Mouse (Mus musculus): ENCODE results near the gene Dgkz. TPM values are rescaled to one million over a fixed set of nuclear protein-coding genes. Genes with fewer than 3 reads are reported as not detected.

Dgkz gene
- polyA plus RNA-seq, 1 experiment from 2014 or later: 28.6 TPM

- Histone ChIP-seq H3K4me3 (ENCODE audit: low read depth, low read length) (peak overlapping the region; percentile 90), H3K27ac (replicated peaks; ENCODE audit: low read depth, low read length) (peak overlapping the region; percentile 76), H3K9ac (replicated peaks; ENCODE audit: low read length) (peak overlapping the region; percentile 84), H3K4me1 (ENCODE audit: control insufficient read depth, insufficient read depth, low read length) (peaks cover 7% of the 10 kb centered on the region), H3K9me3 (replicated peaks; ENCODE audit: control insufficient read depth, low read length) (no peaks in the 10 kb centered on the region), H3K4me2 (ENCODE audit: low read depth, low read length) (peak overlapping the region; percentile 89), H3K27me3 (ENCODE audit: control insufficient read depth, insufficient read depth, low read length) (no peaks in the 10 kb centered on the region), H3K36me3 (replicated peaks; ENCODE audit: control insufficient read depth, insufficient read depth, low read depth, low read length) (no peaks in the 10 kb centered on the region)
- peak; percentile 53 for ATAC-seq (replicated peaks; ENCODE audit: insufficient number of reproducible peaks, low FRiP score, low TSS enrichment, low read depth)
- WGBS: under 1% methylated on average over 28 of the region's 39 CpGs
- no peak for DNase-seq (ENCODE audit: low spot score)
Observed at GRCm38 (mm10) chr2:91962864-91963401, 12.7 kb downstream of the Dgkz start.

- no peak overlapping the region for H3K27ac ChIP-seq (replicated peaks; ENCODE audit: low read depth, low read length)
- peak overlapping the region; percentile 84 for H3K9ac ChIP-seq (replicated peaks; ENCODE audit: low read length)
- H3K4me3 ChIP-seq (ENCODE audit: low read depth, low read length): peak overlapping the region; percentile 90
- peak overlapping the region; percentile 89 for H3K4me2 ChIP-seq (ENCODE audit: low read depth, low read length)
- H3K36me3 ChIP-seq (replicated peaks; ENCODE audit: control insufficient read depth, insufficient read depth, low read depth, low read length): no peaks in the 10 kb centered on the region
- 61% methylated on average over 4 of the region's 4 CpGs for WGBS
- ATAC-seq (replicated peaks; ENCODE audit: insufficient number of reproducible peaks, low FRiP score, low TSS enrichment, low read depth) (no peak), DNase-seq (ENCODE audit: low spot score) (no peak)
- no peaks in the 10 kb centered on the region for H3K9me3 ChIP-seq (replicated peaks; ENCODE audit: control insufficient read depth, low read length)
- H3K27me3 ChIP-seq (ENCODE audit: control insufficient read depth, insufficient read depth, low read length): no peaks in the 10 kb centered on the region
- peaks cover 7% of the 10 kb centered on the region for H3K4me1 ChIP-seq (ENCODE audit: control insufficient read depth, insufficient read depth, low read length)
Observed at GRCm38 (mm10) chr2:91961901-91962761, 13.5 kb downstream of the Dgkz start.

GRCm38 (mm10) chr2:91960459-91960858, 15.2 kb downstream of the Dgkz start:
- DNase-seq (ENCODE audit: low spot score) (no peak), ATAC-seq (replicated peaks; ENCODE audit: insufficient number of reproducible peaks, low FRiP score, low TSS enrichment, low read depth) (no peak)
- Histone ChIP-seq H3K4me3 (ENCODE audit: low read depth, low read length) (no peak overlapping the region), H3K4me2 (ENCODE audit: low read depth, low read length) (no peak overlapping the region), H3K36me3 (replicated peaks; ENCODE audit: control insufficient read depth, insufficient read depth, low read depth, low read length) (no peaks in the 10 kb centered on the region), H3K9ac (replicated peaks; ENCODE audit: low read length) (no peak overlapping the region), H3K27ac (replicated peaks; ENCODE audit: low read depth, low read length) (no peak overlapping the region), H3K9me3 (replicated peaks; ENCODE audit: control insufficient read depth, low read length) (no peaks in the 10 kb centered on the region), H3K4me1 (ENCODE audit: control insufficient read depth, insufficient read depth, low read length) (peaks cover 6% of the 10 kb centered on the region), H3K27me3 (ENCODE audit: control insufficient read depth, insufficient read depth, low read length) (no peaks in the 10 kb centered on the region)
- whole genome bisulfite sequencing: 94% methylated on average over 5 of the region's 5 CpGs

- Histone ChIP-seq H3K36me3 (replicated peaks; ENCODE audit: control insufficient read depth, insufficient read depth, low read depth, low read length) (no peaks in the 10 kb centered on the region), H3K9me3 (replicated peaks; ENCODE audit: control insufficient read depth, low read length) (no peaks in the 10 kb centered on the region), H3K4me1 (ENCODE audit: control insufficient read depth, insufficient read depth, low read length) (peaks cover 4% of the 10 kb centered on the region), H3K27me3 (ENCODE audit: control insufficient read depth, insufficient read depth, low read length) (no peaks in the 10 kb centered on the region), H3K4me3 (ENCODE audit: low read depth, low read length) (no peak overlapping the region), H3K9ac (replicated peaks; ENCODE audit: low read length) (no peak overlapping the region), H3K27ac (replicated peaks; ENCODE audit: low read depth, low read length) (no peak overlapping the region), H3K4me2 (ENCODE audit: low read depth, low read length) (no peak overlapping the region)
- ATAC-seq (replicated peaks; ENCODE audit: insufficient number of reproducible peaks, low FRiP score, low TSS enrichment, low read depth) (no peak), DNase-seq (ENCODE audit: low spot score) (no peak)
- WGBS: 77% methylated on average over 11 of the region's 11 CpGs
Observed at GRCm38 (mm10) chr2:91959544-91960410, 15.9 kb downstream of the Dgkz start.

- H3K9ac ChIP-seq (replicated peaks; ENCODE audit: low read length): no peak overlapping the region
- H3K9me3 ChIP-seq (replicated peaks; ENCODE audit: control insufficient read depth, low read length): no peaks in the 10 kb centered on the region
- WGBS: 41% methylated on average over 10 of the region's 10 CpGs
- H3K4me1 ChIP-seq (ENCODE audit: control insufficient read depth, insufficient read depth, low read length): peaks cover 4% of the 10 kb centered on the region
- H3K27ac ChIP-seq (replicated peaks; ENCODE audit: low read depth, low read length): no peak overlapping the region
- no peak overlapping the region for H3K4me3 ChIP-seq (ENCODE audit: low read depth, low read length)
- no peak overlapping the region for H3K4me2 ChIP-seq (ENCODE audit: low read depth, low read length)
- H3K36me3 ChIP-seq (replicated peaks; ENCODE audit: control insufficient read depth, insufficient read depth, low read depth, low read length): no peaks in the 10 kb centered on the region
- DNase-seq (ENCODE audit: low spot score) (peak; percentile 74), ATAC-seq (replicated peaks; ENCODE audit: insufficient number of reproducible peaks, low FRiP score, low TSS enrichment, low read depth) (no peak)
- no peaks in the 10 kb centered on the region for H3K27me3 ChIP-seq (ENCODE audit: control insufficient read depth, insufficient read depth, low read length)
Observed at GRCm38 (mm10) chr2:91958701-91959457, 16.8 kb downstream of the Dgkz start.

GRCm38 (mm10) chr2:91958049-91958448, 17.6 kb downstream of the Dgkz start:
- Histone ChIP-seq H3K36me3 (replicated peaks; ENCODE audit: control insufficient read depth, insufficient read depth, low read depth, low read length) (no peaks in the 10 kb centered on the region), H3K9me3 (replicated peaks; ENCODE audit: control insufficient read depth, low read length) (no peaks in the 10 kb centered on the region), H3K4me2 (ENCODE audit: low read depth, low read length) (no peak overlapping the region), H3K27ac (replicated peaks; ENCODE audit: low read depth, low read length) (no peak overlapping the region), H3K9ac (replicated peaks; ENCODE audit: low read length) (no peak overlapping the region), H3K4me1 (ENCODE audit: control insufficient read depth, insufficient read depth, low read length) (peaks cover 4% of the 10 kb centered on the region), H3K4me3 (ENCODE audit: low read depth, low read length) (no peak overlapping the region), H3K27me3 (ENCODE audit: control insufficient read depth, insufficient read depth, low read length) (no peaks in the 10 kb centered on the region)
- DNase-seq (ENCODE audit: low spot score) (no peak), ATAC-seq (replicated peaks; ENCODE audit: insufficient number of reproducible peaks, low FRiP score, low TSS enrichment, low read depth) (no peak)
- 84% methylated on average over 8 of the region's 8 CpGs for WGBS

GRCm38 (mm10) chr2:91957096-91957495, 18.6 kb downstream of the Dgkz start:
- Histone ChIP-seq H3K4me3 (ENCODE audit: low read depth, low read length) (no peak overlapping the region), H3K27me3 (ENCODE audit: control insufficient read depth, insufficient read depth, low read length) (no peaks in the 10 kb centered on the region), H3K9ac (replicated peaks; ENCODE audit: low read length) (no peak overlapping the region), H3K4me1 (ENCODE audit: control insufficient read depth, insufficient read depth, low read length) (peaks cover 4% of the 10 kb centered on the region), H3K9me3 (replicated peaks; ENCODE audit: control insufficient read depth, low read length) (no peaks in the 10 kb centered on the region), H3K4me2 (ENCODE audit: low read depth, low read length) (no peak overlapping the region), H3K36me3 (replicated peaks; ENCODE audit: control insufficient read depth, insufficient read depth, low read depth, low read length) (no peaks in the 10 kb centered on the region), H3K27ac (replicated peaks; ENCODE audit: low read depth, low read length) (no peak overlapping the region)
- WGBS: 65% methylated on average over 4 of the region's 4 CpGs
- ATAC-seq (replicated peaks; ENCODE audit: insufficient number of reproducible peaks, low FRiP score, low TSS enrichment, low read depth) (peak; percentile 51), DNase-seq (ENCODE audit: low spot score) (peak; percentile 36)
